Mouse (Mus musculus): ENCODE measurements around the gene Adat1. TPM values are rescaled to one million over a fixed set of nuclear protein-coding genes. Genes with fewer than 3 reads are reported as not detected.

The Adat1 gene
- polyA plus RNA-seq, 1 experiment: 2.5 TPM

GRCm38 (mm10) chr8:111932580-111933336 lies 59.3 kb downstream of the Adat1 start:
- Histone ChIP-seq H3K4me1 (ENCODE audit: control insufficient read depth, insufficient read depth, low read length) (no peaks in the 10 kb centered on the region), H3K27ac (ENCODE audit: control insufficient read depth, insufficient read depth, low read depth, low read length, poor library complexity) (peak overlapping the region; percentile 59), H3K4me3 (replicated peaks; ENCODE audit: control insufficient read depth, low read depth, low read length) (peak overlapping the region; percentile 69)
- no peak for TF ChIP-seq CTCF (IDR thresholded peaks at IDR 0.05; ENCODE audit: control insufficient read depth, insufficient read depth, low read length)
- no peak for TF ChIP-seq POLR2A (IDR thresholded peaks at IDR 0.05; ENCODE audit: borderline replicate concordance, control insufficient read depth, low read depth, low read length)
- WGBS: 49% methylated on average over 19 of the region's 19 CpGs

GRCm38 (mm10) chr8:111931721-111932120 lies 60.4 kb downstream of the Adat1 start:
- Histone ChIP-seq H3K4me3 (replicated peaks; ENCODE audit: control insufficient read depth, low read depth, low read length) (no peak overlapping the region), H3K27ac (ENCODE audit: control insufficient read depth, insufficient read depth, low read depth, low read length, poor library complexity) (no peak overlapping the region), H3K4me1 (ENCODE audit: control insufficient read depth, insufficient read depth, low read length) (no peaks in the 10 kb centered on the region)
- 86% methylated on average over 16 of the region's 16 CpGs for WGBS
- TF ChIP-seq POLR2A (IDR thresholded peaks at IDR 0.05; ENCODE audit: borderline replicate concordance, control insufficient read depth, low read depth, low read length) (no peak), CTCF (IDR thresholded peaks at IDR 0.05; ENCODE audit: control insufficient read depth, insufficient read depth, low read length) (no peak)

- H3K4me3 ChIP-seq (replicated peaks; ENCODE audit: control insufficient read depth, low read depth, low read length): peak overlapping the region; percentile 24
- TF ChIP-seq POLR2A (IDR thresholded peaks at IDR 0.05; ENCODE audit: borderline replicate concordance, control insufficient read depth, low read depth, low read length): no peak
- TF ChIP-seq CTCF (IDR thresholded peaks at IDR 0.05; ENCODE audit: control insufficient read depth, insufficient read depth, low read length): no peak
- H3K4me1 ChIP-seq (ENCODE audit: control insufficient read depth, insufficient read depth, low read length): no peaks in the 10 kb centered on the region
- 43% methylated on average over 8 of the region's 8 CpGs for WGBS
- H3K27ac ChIP-seq (ENCODE audit: control insufficient read depth, insufficient read depth, low read depth, low read length, poor library complexity): peak overlapping the region; percentile 86
Observed at GRCm38 (mm10) chr8:111929648-111930344, 62.3 kb downstream of the Adat1 start.

- Histone ChIP-seq H3K4me1 (ENCODE audit: control insufficient read depth, insufficient read depth, low read length) (peaks cover 2% of the 10 kb centered on the region; the same call in 1 of the 2 replicates), H3K4me3 (replicated peaks; ENCODE audit: control insufficient read depth, low read depth, low read length) (no peak overlapping the region), H3K27ac (ENCODE audit: control insufficient read depth, insufficient read depth, low read depth, low read length, poor library complexity) (no peak overlapping the region)
- TF ChIP-seq CTCF (IDR thresholded peaks at IDR 0.05; ENCODE audit: control insufficient read depth, insufficient read depth, low read length) (no peak), POLR2A (IDR thresholded peaks at IDR 0.05; ENCODE audit: borderline replicate concordance, control insufficient read depth, low read depth, low read length) (no peak)
- 64% methylated on average over 7 of the region's 7 CpGs for WGBS
Observed at GRCm38 (mm10) chr8:111924976-111925375, 67.1 kb downstream of the Adat1 start.

- Histone ChIP-seq H3K4me1 (ENCODE audit: control insufficient read depth, insufficient read depth, low read length) (peaks cover 2% of the 10 kb centered on the region; the same call in 1 of the 2 replicates), H3K27ac (ENCODE audit: control insufficient read depth, insufficient read depth, low read depth, low read length, poor library complexity) (peak overlapping the region; percentile 25; the same call in 1 of the 2 replicates), H3K4me3 (replicated peaks; ENCODE audit: control insufficient read depth, low read depth, low read length) (peak overlapping the region; percentile 43)
- TF ChIP-seq POLR2A (IDR thresholded peaks at IDR 0.05; ENCODE audit: borderline replicate concordance, control insufficient read depth, low read depth, low read length): no peak
- peak; percentile 53 for TF ChIP-seq CTCF (IDR thresholded peaks at IDR 0.05; ENCODE audit: control insufficient read depth, insufficient read depth, low read length)
- WGBS: 22% methylated on average over 10 of the region's 10 CpGs
Observed at GRCm38 (mm10) chr8:111923383-111923804, 68.7 kb downstream of the Adat1 start.

GRCm38 (mm10) chr8:111920971-111921370 lies 71.1 kb downstream of the Adat1 start:
- WGBS: 61% methylated on average over 4 of the region's 4 CpGs
- Histone ChIP-seq H3K4me3 (replicated peaks; ENCODE audit: control insufficient read depth, low read depth, low read length) (no peak overlapping the region), H3K27ac (ENCODE audit: control insufficient read depth, insufficient read depth, low read depth, low read length, poor library complexity) (no peak overlapping the region), H3K4me1 (ENCODE audit: control insufficient read depth, insufficient read depth, low read length) (peaks cover 2% of the 10 kb centered on the region; the same call in 1 of the 2 replicates)
- TF ChIP-seq POLR2A (IDR thresholded peaks at IDR 0.05; ENCODE audit: borderline replicate concordance, control insufficient read depth, low read depth, low read length) (no peak), CTCF (IDR thresholded peaks at IDR 0.05; ENCODE audit: control insufficient read depth, insufficient read depth, low read length) (no peak)

GRCm38 (mm10) chr8:111919663-111920062 lies 72.4 kb downstream of the Adat1 start:
- WGBS: 87% methylated on average over 2 of the region's 2 CpGs
- H3K4me3 ChIP-seq (replicated peaks; ENCODE audit: control insufficient read depth, low read depth, low read length): no peak overlapping the region
- peaks cover 2% of the 10 kb centered on the region; the same call in 1 of the 2 replicates for H3K4me1 ChIP-seq (ENCODE audit: control insufficient read depth, insufficient read depth, low read length)
- TF ChIP-seq POLR2A (IDR thresholded peaks at IDR 0.05; ENCODE audit: borderline replicate concordance, control insufficient read depth, low read depth, low read length): no peak
- TF ChIP-seq CTCF (IDR thresholded peaks at IDR 0.05; ENCODE audit: control insufficient read depth, insufficient read depth, low read length): peak; percentile 57
- no peak overlapping the region for H3K27ac ChIP-seq (ENCODE audit: control insufficient read depth, insufficient read depth, low read depth, low read length, poor library complexity)

Other genes starting within 250 kb of the Adat1 start
- gene Bcar1, start 248.5 kb downstream of the Adat1 start, polyA plus RNA-seq (2011; ENCODE audit: insufficient read depth, insufficient read length, low replicate concordance, missing spikeins): 2.7 and 4.1 TPM in 2 replicates
- 48.8 and 116 TPM in 2 replicates for gene Cfdp1, start 138.0 kb downstream of the Adat1 start, polyA plus RNA-seq (2011; ENCODE audit: insufficient read depth, insufficient read length, low replicate concordance, missing spikeins)
- 2.1 and 5.0 TPM in 2 replicates for gene Tmem170, start 115.6 kb downstream of the Adat1 start, polyA plus RNA-seq (2011; ENCODE audit: insufficient read depth, insufficient read length, low replicate concordance, missing spikeins)
- 0.70 TPM in 1 of 2 replicates, not detected in the other for gene Chst5, start 81.9 kb downstream of the Adat1 start, polyA plus RNA-seq (2011; ENCODE audit: insufficient read depth, insufficient read length, low replicate concordance, missing spikeins)
- gene Tmem231, start 58.4 kb downstream of the Adat1 start, polyA plus RNA-seq (2011; ENCODE audit: insufficient read depth, insufficient read length, low replicate concordance, missing spikeins): 2.4 TPM in 1 of 2 replicates, not detected in the other
- gene Gabarapl2, start 51.6 kb downstream of the Adat1 start, polyA plus RNA-seq (2011; ENCODE audit: insufficient read depth, insufficient read length, low replicate concordance, missing spikeins): 84.5 and 93.5 TPM in 2 replicates
- gene Kars, start 19.0 kb upstream of the Adat1 start, polyA plus RNA-seq (2011; ENCODE audit: insufficient read depth, insufficient read length, low replicate concordance, missing spikeins): 33.7 and 50.7 TPM in 2 replicates
- gene Terf2ip, start 19.1 kb upstream of the Adat1 start, polyA plus RNA-seq (2011; ENCODE audit: insufficient read depth, insufficient read length, low replicate concordance, missing spikeins): 5.6 and 5.9 TPM in 2 replicates
- gene Gm6793, start 22.7 kb upstream of the Adat1 start, polyA plus RNA-seq (2011; ENCODE audit: insufficient read depth, insufficient read length, low replicate concordance, missing spikeins): not detected in 2 replicates

All from bone marrow, adult 2 months (tissue).